Mouse (Mus musculus) adrenal gland (tissue): ENCODE measurements at regions not wholly inside any gene's neighbourhood (a gene's known extent, or its start where the extent isn't known, plus 50 kb on each side); places are given as distances from the start of the nearest gene placed in this dataset.
"Not testable (repeated sequence)": the region's sequence is repeated elsewhere in the genome, so short reads cannot be mapped to it uniquely, and the experiment has no call there.

ENCODE experiments used
- intact Hi-C: fragments of 180-260 bp; cut with DNase I; formaldehyde crosslinking; loops from one replicate; pipeline ENCODE4 v1.15.1; 2025

GRCm38 (mm10) chr9:11206267-11206666, 301.7 kb upstream of the Cntn5 start:
- intact Hi-C loops, result no loop called here

DNA sequence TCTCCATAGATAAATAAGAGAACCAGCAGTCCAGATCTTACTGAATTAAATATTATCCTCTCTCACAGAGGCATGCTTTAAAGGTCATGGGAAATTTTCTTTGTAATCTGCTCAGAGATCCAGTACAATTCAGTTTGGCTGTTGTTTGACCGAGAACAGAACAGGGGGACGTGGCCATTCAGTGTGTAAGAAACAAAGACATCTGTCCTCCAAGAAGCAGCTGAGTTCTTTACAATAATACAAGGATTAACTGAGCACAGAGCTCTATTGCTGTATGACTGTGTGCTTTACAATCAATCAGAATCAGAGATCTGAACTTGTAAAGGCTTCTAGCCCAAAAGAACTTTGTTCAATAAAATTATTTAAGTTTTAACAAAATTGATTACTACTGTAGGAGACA, 287.6 kb upstream of the Cntn5 start:
- intact Hi-C loops, result no loop called here

- intact Hi-C loops, result no loop called here
These were observed 241.2 kb upstream of the Cntn5 start for GRCm38 (mm10) chr9:11145799-11146198.

GRCm38 (mm10) chr9:11126833-11127232, 222.3 kb upstream of the Cntn5 start:
- intact Hi-C loops, result no loop called here

DNA sequence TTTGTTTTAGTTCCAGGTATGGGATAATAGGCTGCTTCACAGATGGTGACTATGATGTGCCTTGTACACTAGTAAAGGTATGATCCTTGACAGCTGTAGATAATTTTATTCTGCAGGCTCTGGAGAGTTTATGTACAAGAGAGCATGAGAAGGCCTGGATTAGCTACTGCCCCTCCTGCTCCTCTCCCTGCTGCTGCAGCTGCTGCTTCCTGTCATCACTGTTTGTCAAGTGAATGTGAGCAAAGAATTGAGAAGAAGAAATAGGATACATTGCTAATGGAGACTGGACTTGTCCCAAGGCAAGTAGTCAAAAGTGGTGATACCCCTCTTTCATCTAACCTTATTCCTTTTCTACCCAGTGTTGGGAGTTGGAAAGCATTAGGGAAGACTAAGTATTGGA, 214.6 kb upstream of the Cntn5 start:
- intact Hi-C loops, result no loop called here

DNA sequence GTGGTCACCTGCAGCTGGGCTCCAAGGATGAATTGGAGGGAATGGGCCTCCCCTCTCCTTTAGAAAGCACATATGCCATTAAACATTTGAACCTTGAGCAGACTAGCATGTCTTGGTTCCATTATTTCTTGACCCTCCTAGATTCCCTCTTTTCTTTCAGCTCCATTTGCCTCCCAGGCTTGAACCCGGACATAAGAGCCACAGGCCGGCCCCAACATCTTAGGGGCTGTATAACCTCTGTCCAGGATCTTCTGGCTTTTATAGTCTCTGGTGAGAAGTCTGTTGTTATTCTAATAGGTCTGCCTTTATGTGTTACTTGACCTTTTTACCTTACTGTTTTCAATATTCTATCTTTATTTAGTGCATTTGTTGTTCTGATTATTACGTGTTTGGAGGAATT, 203.3 kb upstream of the Cntn5 start:
- intact Hi-C loops, result not testable (repeated sequence)

- intact Hi-C loops, result not testable (repeated sequence)
These were observed 202.6 kb upstream of the Cntn5 start for GRCm38 (mm10) chr9:11107212-11107611.

DNA sequence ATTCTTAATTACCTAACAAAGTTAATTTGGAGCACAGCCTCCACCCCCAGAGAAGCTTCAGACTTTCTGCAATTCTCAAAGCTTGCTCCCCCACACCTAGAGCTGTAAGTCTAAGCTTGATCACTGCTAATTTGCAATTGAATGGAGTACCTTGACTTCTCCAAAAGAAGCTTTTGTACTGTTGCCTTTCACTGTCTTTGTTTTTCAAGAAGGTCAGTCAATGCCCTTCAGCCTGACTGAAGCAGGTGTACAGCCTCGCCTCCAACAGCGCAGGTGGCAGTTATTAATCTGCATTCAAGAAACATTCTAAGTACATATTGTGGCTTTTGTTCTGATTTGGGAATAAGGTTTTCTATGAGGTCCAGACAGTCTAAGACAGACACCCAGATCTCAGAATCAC, 201.7 kb upstream of the Cntn5 start:
- intact Hi-C loops, result no loop called here

- intact Hi-C loops, result no loop called here
These were observed 198.9 kb upstream of the Cntn5 start for GRCm38 (mm10) chr9:11103448-11103847.

DNA sequence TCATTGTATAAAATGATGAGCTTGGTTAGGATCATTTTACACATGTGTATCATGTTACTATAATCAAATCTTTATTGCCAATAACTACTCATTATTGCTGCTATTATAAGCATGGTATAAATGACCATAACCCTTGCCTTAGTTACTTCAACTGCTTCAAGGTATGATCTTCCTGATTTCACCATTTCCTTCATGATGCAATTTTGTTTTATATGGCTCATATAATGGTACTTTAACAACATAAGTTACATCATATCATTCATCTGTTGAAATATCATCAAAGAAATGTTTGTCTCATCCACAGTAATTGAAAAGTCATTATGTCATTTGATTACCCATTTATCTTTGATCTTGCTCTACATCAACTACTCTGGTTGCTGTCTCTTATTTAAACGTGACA, 188.3 kb upstream of the Cntn5 start:
- intact Hi-C loops, result no loop called here

DNA sequence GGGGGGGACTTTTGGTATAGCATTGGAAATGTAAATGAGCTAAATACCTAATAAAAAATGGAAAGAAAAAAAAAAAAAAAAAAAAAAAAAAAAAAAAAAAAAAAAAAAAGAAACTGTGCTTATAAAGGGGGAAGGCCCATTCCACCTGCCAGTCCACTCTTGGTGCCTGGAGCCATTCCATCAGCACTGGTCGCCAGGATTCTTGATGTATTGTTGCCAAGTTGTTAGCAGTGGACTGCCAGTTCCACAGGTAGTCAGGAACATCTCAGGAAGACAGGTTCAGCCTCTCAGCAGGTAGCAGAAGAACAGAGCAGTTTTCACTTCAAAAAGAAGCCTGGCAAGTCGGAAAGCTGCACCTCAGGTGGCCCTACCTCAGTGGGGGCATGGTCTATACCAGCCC, 162.6 kb upstream of the Cntn5 start:
- intact Hi-C loops, result not testable (repeated sequence)

- intact Hi-C loops, result no loop called here
These were observed 158.3 kb upstream of the Cntn5 start for GRCm38 (mm10) chr9:11062856-11063255.
